Mouse (Mus musculus) liver, postnatal 0 days (tissue): Measurements from ENCODE around the gene Gm28102. TPM values are rescaled to one million over a fixed set of nuclear protein-coding genes. Genes with fewer than 3 reads are reported as not detected.
"Not testable (repeated sequence)": the region's sequence is repeated elsewhere in the genome, so short reads cannot be mapped to it uniquely, and the experiment has no call there.

Experiments used
- ATAC-seq: fragments of 200-750 bp; cut with Nextera tagmentation; 2 replicates; pipeline ENCODE4 v1.8.0; 2017; ENCODE audit warnings: mild to moderate bottlenecking, moderate library complexity
- DNase-seq: peaks from one replicate; pipeline ENCODE4 v3.0.0-alpha.2; 2016
- H3K27ac ChIP-seq: fragments of 300-500 bp; sonication (generic); 2 replicates; pipeline ENCODE4 v1.5.1; 2014; ENCODE audit warnings: antibody characterized with exemption, moderate library complexity, mild to moderate bottlenecking, low read depth
- H3K27me3 ChIP-seq: fragments of 300-500 bp; sonication (generic); 2 replicates; pipeline ENCODE4 v1.6.1; 2014; ENCODE audit warnings: low read length, control low read depth, mixed read lengths; ENCODE audit not compliant: insufficient read depth
- H3K36me3 ChIP-seq: fragments of 300-500 bp; sonication (generic); replicated peaks from 2 replicates; pipeline ENCODE4 v1.6.1; 2014; ENCODE audit warnings: mild to moderate bottlenecking, control low read depth, low read length, moderate library complexity, mixed read lengths; ENCODE audit not compliant: insufficient read depth
- H3K4me1 ChIP-seq: fragments of 300-500 bp; sonication (generic); 2 replicates; pipeline ENCODE4 v1.6.1; 2014; ENCODE audit warnings: antibody characterized with exemption, mild to moderate bottlenecking, control low read depth; ENCODE audit not compliant: insufficient read depth
- H3K4me2 ChIP-seq: fragments of 300-500 bp; sonication (generic); 2 replicates; pipeline ENCODE4 v1.6.1; 2014; ENCODE audit warnings: low read depth, mild to moderate bottlenecking, low read length, moderate library complexity, mixed read lengths
- H3K4me3 ChIP-seq: fragments of 300-500 bp; sonication (generic); 2 replicates; pipeline ENCODE4 v1.5.1; 2014; ENCODE audit warnings: low read depth, low read length
- H3K9ac ChIP-seq: fragments of 300-500 bp; sonication (generic); replicated peaks from 2 replicates; pipeline ENCODE4 v1.6.1; 2014; ENCODE audit warnings: mild to moderate bottlenecking, moderate library complexity
- H3K9me3 ChIP-seq: fragments of 300-500 bp; sonication (generic); 2 replicates; pipeline ENCODE4 v1.6.1; 2016; ENCODE audit warnings: mild to moderate bottlenecking, control low read depth, low read length, mixed read lengths
- WGBS: fragments of 180-500 bp; shearing (Covaris S2); extraction: QIAGEN DNeasy Blood & Tissue Kit; methylation state at CpG from one replicate; pipeline ENCODE4 v1.1.7; 2014; ENCODE audit not compliant: insufficient replicate concordance; 5-methylcytosine and 5-hydroxymethylcytosine counted together
- polyA plus RNA-seq: library from polyadenylated mRNA; unstranded; fragments of >200 nt; fragmentation: Nextera tagmentation; extraction: Ambion mirVana; gene quantifications from 2 replicates; pipeline ENCODE4 v1.2.1, GENCODE M21; 2015

Gm28102 gene
- polyA plus RNA-seq = not detected in 2 replicates

DNA sequence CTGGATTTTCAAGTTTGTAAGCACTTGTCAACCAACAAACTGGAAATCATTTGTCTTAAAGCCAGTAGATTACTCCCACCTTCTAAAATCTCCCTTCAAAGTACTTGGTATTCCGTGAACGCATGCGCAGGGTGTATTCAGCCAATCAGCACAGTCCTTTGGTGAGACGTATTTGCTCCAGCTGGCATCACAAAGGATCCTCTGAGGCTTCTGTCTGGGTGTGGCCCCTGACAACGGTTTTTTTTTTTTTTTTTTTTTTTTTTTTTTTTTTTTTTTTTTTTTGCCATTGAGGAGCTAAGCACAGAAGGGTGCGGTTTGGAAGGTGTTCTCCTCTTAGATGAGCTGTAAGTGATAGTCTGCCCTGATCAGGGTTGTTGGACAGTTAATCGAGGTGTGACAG, at the start of gene Gm28102:
Gene Gm28102, plus strand, starts transcription at position 301 of the 400 bp plus-strand sequence.
- H3K36me3 ChIP-seq, H3K4me1 ChIP-seq, H3K4me2 ChIP-seq, H3K27me3 ChIP-seq, ATAC-seq, DNase-seq, H3K9ac ChIP-seq, H3K9me3 ChIP-seq, H3K4me3 ChIP-seq, H3K27ac ChIP-seq: not testable (repeated sequence)
- no CpG with 5 or more reads among the region's 7 CpGs for WGBS
